Mouse (Mus musculus) megakaryocyte, adult 5-6 weeks (primary cell): ENCODE measurements around the gene Hcn2. TPM values are rescaled to one million over a fixed set of nuclear protein-coding genes. Genes with fewer than 3 reads are reported as not detected.

Experiments
- ATAC-seq: 2 replicates; pipeline ENCODE4 v1.8.0; 2016; ENCODE audit warnings: mild to moderate bottlenecking, inconsistent platforms; ENCODE audit not compliant: poor library complexity, severe bottlenecking
- total RNA-seq, 2 experiments: library from RNA; stranded (forward) in 1 of 2; stranded (reverse) in 1 of 2; fragments of 153-499, 151-499 nt in 1 of 2; fragments of 221-1000, 200-1000 nt in 1 of 2; gene quantifications; 2 replicates each; pipeline versions ENCODE4 v1.2.3 to v1.2.4; 2015 to 2017

Hcn2 gene
- total RNA-seq (2015) (0.04 TPM in 1 of 2 replicates, not detected in the other), total RNA-seq (2017) (not detected in 2 replicates)

DNA sequence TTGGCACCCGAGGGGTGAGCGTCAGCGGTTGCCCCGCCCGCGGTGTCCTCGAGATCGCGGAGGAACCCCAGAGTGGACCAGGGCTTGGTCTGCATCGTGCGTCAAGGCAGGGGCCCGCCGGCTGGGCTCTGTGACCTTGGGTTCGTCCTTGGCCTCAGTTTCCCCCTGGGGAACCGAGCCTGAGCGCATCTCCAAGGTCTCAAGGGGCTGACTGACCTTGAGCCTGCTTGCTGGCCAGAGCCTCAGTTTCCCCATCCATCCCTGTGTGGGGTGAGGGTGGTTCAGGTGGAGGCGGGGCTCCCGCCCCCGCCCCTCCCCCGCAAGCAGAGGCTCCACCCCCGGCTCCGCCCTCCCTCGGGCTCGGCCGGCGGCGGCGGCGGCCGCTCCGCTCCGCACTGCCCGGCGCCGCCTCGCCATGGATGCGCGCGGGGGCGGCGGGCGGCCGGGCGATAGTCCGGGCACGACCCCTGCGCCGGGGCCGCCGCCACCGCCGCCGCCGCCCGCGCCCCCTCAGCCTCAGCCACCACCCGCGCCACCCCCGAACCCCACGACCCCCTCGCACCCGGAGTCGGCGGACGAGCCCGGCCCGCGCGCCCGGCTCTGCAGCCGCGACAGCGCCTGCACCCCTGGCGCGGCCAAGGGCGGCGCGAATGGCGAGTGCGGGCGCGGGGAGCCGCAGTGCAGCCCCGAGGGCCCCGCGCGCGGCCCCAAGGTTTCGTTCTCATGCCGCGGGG lies at the start of gene Hcn2:
Gene Hcn2 (plus strand): TSS at position 381 of the 734 bp plus-strand sequence.
- no peak for ATAC-seq

- ATAC-seq = no peak
Observed at GRCm38 (mm10) chr10:79668076-79668475, 48.4 kb upstream of the Hcn2 start.

DNA sequence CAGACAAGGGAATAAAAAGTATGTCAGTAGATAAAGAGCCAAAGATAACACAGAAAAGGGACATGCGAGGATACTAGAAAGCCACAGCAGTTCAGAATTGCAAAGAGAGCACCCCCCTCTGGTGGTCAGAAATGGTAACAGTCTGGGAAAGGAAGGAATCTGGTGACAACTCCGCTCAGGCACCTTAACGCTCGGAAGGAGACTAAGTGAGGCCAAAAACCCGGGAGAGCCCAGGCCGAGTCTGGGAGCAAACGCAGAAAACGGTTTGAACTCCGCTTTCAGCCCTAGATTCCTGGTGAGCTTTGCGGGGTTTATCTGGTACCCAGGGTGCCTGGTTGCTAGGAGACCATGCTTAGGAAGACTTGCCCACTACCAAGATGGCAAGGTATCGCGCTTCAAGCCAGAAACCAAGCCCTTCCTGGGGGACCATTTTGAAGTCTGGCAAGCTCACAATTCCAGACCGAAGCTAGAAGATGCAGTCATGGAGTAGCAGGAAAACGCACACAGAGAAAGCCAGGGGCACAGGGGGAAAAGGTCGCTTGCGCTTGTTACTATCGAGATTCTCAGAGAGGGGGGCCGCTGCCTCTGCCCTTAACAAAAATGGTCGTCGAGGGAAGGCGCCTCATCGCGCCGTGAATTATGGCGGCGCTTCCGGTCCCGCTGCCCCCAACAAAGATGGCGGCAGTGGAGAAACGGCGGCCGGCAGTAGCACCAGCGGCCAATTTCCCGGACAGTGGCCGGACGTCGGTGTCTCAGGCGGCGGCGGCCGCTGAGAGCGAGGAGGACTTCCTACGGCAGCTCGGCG lies 47.5 kb upstream of the Hcn2 start, which contains the start of gene Tpgs1:
Gene Tpgs1 (plus strand): TSS at position 599 of the 805 bp plus-strand sequence.
- peak; percentile 81 for ATAC-seq

GRCm38 (mm10) chr10:79669576-79670057 lies 46.8 kb upstream of the Hcn2 start:
- ATAC-seq = peak; percentile 48

GRCm38 (mm10) chr10:79670071-79670888 lies 46.2 kb upstream of the Hcn2 start:
- peak; percentile 14; the same call in 1 of the 2 replicates for ATAC-seq

- no peak for ATAC-seq
Observed at GRCm38 (mm10) chr10:79671396-79672087, 44.9 kb upstream of the Hcn2 start.

- ATAC-seq = no peak
Observed at GRCm38 (mm10) chr10:79672088-79672455, 44.4 kb upstream of the Hcn2 start.

GRCm38 (mm10) chr10:79673054-79673453 lies 43.4 kb upstream of the Hcn2 start:
- ATAC-seq = no peak

DNA sequence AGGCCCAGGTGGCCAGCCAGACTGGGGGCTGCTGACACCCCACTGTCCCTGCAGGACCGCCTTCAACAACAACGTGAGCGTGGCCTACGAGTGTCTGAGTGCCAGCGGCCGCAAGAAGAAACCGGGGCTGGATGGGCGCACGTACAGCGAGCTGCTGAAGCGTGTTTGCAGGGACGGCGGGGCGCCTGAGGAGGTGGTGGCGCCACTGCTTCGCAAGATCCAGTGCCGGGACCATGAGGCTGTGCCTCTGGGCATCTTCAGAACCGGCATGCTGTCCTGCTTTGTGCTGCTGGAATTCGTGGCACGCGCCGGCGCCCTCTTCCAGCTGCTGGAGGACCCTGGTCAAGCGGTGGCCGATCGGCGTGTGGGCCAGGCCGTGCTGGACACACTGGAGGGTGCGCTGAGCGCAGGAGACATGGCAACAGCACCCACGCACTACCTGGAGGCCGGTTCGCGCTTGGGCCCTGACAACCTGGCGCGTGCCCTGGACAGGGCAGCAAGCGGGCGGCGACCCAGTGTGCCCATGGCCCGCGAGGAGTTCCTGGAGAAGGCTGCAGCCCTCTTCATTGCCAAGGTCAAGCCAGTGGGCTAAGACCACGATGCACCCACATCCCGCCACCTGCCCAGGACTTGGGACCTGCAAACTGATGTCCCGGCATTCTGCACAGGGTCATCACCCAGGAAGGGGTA lies 40.9 kb upstream of the Hcn2 start:
- ATAC-seq = no peak

GRCm38 (mm10) chr10:79680606-79681495 lies 35.6 kb upstream of the Hcn2 start:
- no peak for ATAC-seq

GRCm38 (mm10) chr10:79681591-79682245 lies 34.7 kb upstream of the Hcn2 start, which contains the start of gene Cdc34:
Gene Cdc34 (plus strand): TSS chr10:79682195.
- peak; percentile 85 for ATAC-seq

- ATAC-seq = no peak
Observed at GRCm38 (mm10) chr10:79682551-79682915, 33.9 kb upstream of the Hcn2 start.

DNA sequence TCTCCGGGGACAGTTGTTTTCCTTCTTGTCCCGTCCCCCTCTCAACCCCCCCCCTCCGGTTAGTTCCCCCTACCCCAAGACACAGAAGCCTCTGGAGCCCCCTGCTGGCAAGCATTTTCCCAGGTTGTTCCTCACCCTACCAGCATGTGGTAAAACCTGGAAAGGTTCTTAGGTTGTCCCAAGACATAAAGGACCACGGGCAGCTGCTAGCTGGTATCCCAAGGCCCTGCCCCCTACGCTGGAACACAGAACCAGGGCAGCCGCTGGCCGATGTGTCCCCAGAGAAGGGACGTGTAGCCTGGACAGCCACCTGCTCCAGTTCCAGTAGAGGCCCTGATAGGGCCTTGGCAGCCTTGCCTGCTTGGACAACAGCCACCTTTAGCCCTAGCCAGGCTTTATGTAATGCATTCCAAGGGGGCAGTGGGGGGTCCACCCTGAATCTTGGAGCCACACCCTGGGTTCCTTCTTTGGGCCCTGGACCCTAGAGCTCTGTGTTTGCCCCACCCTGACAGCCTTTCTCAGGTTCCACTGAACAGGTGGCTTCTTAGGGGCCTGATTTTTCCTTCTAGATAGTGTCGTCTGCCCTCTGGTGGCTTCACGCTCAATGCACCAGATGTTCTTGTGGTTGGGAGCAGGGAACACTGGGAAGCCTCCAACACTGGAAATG lies 33.4 kb upstream of the Hcn2 start:
- no peak for ATAC-seq

- no peak for ATAC-seq
Observed at GRCm38 (mm10) chr10:79683726-79684640, 32.5 kb upstream of the Hcn2 start.

- ATAC-seq = no peak
Observed at GRCm38 (mm10) chr10:79684770-79685600, 31.4 kb upstream of the Hcn2 start.

GRCm38 (mm10) chr10:79686219-79686618 lies 30.2 kb upstream of the Hcn2 start:
- no peak for ATAC-seq
